Mouse (Mus musculus) kidney, postnatal 36 days (tissue): Measurements from ENCODE around the gene Gm9803.
A peak's percentile ranks its signal among the peaks of the same experiment; 100 is the strongest.

Experiments used
- DNase-seq, 2 experiments: peaks; one replicate each; pipeline ENCODE4 v3.0.0; 2021 to 2022; ENCODE audit warnings: mixed read lengths in 2 of 2

The Gm9803 gene

DNA sequence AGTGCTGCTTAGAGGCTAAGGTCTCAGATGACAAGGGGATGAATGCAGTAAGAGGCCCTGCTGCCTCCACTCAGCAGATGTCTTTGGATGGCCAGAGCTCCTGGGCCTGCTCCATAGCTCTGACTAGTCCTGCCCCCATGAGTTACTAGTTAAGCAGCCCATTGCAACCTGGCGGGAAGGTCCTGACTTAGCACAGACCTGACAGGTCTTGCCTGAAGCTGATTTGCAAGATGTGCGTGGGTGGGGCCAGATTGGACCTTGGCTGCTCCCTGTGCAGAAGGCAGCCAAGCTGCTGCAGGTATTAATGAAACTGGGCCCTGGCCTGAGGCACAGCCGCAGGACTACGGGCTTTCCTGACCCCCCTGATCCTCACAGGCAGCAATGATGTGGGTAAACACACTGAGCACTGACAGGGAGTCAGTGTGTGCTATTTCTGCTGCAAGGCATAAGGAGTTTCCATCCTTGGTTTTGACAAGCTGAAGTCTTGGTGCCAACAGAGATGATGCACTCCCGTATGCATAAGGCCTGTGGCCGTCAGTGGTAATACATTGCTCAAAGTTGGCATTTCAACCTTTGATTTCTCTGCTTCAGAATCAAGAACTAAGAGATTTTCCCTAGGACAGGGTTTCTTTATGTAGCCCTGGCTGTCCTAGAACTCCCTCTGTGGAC is 6.8 kb upstream of the Gm9803 start:
- peak; percentile 82 to 89 for DNase-seq

DNA sequence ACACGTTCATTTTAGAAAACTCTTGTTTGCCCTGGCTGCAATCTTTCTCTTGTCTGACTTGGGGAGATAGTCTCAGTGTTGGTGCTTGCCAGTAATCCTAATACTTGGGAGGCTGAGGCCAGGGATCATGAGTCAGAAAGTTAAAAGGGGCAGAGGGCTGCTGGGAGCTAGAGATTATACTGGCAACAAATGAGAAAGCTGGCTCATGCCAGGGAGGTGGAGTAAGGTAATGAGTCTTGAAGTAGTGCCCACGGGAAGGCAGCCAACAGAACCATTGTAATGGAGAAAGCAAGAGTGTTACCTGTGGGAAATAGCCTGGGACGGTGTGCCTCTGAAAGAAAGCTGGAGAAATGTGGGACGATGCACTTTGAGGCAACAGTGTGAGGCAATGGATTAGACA is 6.0 kb upstream of the Gm9803 start:
- peak; percentile 91 to 94 for DNase-seq

DNA sequence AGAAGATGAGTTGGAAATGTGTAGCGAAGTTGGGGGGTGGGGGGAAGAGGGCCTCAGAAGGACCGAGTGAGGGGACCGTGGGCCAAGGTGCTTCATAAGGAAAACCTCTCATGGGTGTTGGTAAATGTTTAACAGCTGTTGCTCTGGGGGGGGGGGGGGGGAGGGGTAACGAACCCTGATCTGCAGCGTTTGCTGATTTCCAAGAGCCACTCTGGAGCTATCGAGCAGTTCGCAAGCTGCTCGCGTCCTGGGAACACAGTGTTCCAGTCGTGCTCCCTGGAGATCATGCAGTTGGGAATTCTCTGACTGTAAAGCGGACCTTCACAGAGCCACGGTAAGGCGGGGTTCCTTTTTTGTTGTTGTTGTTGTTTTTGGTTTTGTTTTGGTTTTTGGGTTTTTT is 5.5 kb upstream of the Gm9803 start:
- peak; percentile 78 to 88 for DNase-seq

DNA sequence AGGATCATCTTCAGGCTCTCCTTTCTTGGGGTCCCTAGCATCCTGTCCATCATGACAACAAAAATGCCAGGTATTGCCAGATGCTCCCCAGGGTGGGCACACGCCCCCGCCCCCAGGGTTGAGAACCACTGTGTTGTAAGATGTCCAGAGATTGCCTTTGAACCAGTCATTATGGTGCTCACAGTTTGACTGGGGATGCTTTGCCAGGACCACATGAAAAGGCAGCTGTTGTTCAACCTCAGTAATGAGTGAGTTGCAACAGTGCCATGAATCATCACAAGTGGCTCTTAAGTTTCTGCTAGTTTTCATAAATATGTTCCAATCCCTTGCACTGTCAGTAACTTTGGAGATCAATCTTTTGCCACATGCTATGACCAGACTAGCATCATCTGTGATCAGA is 3.9 kb upstream of the Gm9803 start:
- no peak for DNase-seq

DNA sequence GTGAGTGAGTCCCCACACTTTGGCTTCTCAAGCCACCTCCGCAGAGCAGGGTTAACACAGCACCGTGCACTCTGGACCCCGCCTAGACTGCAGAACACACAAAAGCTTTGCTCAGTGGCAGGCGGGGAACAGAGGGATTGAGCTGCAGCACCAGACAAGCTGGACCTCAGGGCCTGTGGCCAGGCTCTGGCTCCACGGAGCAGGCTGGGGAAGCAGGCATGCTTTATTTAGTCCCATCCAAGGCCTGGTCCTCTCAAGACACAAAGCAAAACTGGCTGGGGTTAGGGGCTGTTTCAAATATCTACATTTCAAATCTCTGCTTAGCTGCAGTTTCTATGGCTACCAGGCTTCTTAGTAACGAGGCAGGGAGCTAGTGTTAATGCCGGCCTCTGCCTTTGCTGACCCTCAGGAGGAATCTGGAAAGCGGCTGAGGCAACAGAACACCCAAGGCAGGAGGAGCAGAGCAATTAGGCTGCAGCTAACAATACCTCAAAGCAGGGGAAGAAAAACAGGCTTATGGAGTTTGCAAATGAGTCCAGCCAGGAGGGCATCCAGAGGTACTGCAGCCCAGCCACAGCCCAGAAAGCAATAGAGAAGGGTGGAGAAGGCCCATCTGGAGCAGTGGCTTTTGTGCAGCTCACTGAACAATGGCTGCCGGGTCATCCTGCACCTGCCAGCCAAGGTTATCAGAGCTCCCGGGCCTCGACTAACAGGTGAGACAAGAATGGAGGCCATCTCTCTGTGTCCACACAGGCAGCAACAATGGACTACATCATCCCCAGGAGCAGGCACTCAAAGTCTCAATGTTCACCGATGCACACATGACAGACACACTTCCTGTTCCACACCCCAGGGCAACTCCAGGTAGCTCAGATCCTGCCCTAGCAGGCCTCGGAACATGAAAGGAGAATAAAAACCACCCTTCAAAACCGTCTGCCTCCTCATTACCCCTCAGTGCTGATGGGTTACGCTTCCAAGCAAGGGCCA is 3.7 kb downstream of the Gm9803 start:
- DNase-seq, result peak in 1 of 2 experiments; percentile 31

DNA sequence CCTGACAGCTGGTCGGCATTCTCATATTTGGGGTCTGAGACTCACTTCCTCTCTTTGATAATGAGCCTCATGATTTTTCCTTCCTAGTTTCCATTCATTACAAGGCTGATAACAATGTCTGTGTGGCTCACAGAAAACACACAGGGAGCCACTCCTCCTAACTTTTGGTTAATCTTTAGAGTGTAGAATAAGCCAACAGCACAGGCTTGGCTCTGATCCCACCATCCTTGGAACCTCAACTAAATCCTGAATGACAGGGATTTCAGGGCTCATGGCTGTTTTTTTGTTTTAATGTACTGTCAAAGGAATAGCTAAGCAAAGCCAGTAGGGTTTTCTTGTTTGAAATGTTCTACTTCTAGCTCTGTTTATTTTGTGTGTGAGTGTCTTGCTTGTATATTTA is 10.5 kb downstream of the Gm9803 start:
- peak; percentile 76 to 78 for DNase-seq

DNA sequence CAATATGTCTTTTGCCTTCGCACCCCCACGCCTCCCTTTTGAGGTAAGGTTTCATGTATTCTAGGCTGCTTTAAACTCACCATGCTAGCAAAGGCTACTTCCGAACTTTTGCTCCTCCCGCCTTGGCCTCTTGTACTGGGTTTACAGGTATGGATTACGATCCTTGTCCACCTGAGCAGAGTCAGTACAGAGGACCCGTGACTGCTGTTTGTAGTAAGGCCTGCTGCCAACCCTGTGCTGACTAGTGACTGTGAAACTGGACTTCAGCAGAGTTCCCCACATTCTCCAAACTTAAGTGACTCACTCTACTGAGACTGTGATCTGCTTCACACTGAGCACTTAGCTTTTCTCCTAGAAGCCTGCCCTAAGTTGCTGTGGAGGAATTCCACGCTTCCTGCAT is 13.8 kb downstream of the Gm9803 start:
- peak; percentile 75 to 84 for DNase-seq

DNA sequence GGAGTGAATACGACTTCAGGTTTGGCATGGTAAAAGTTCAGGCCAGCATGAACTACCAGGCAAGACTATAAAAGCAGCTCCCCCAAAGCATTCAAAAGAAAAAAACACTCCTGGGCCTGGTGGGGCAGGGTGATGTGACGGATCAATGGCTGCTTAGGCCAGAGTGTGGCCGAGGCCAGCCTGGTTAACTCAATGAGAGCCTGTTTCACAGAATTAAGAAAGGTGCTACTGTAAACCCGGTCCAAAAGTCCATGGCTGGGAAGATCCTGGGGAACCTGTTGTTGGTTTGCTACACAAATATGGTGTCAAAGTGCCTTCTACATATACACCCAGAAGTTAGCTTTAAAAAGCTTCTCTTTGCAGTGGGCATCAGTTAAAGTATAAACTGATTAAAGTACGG is 14.9 kb downstream of the Gm9803 start:
- DNase-seq, result peak; percentile 60 to 68

DNA sequence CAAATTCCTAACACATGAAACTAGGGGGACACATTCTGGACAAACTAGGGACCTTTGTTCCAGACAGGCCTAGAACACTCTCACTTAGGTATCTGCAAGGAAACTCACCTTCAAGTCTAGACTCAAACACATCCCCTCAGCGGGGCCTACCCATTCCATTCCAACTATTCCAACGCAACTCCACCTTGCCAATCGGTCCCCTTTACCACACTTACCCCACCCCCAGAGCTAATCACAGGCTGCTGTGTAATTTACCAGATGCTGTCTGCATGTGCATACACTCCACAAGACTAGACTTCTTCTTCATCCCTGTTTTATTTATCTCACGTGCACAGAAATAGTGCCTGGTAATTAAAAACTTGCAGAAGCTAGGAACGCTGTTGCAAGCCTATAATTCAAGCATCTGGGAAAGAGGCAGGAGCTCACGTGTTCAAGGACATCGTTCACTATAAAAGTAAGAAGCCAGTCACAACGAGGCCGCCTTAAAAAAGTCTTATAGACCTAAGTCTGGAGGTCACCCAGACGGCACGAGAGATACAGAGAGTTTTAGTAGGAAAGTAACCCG is 15.9 kb downstream of the Gm9803 start:
- DNase-seq, result peak in 1 of 2 experiments; percentile 32

DNA sequence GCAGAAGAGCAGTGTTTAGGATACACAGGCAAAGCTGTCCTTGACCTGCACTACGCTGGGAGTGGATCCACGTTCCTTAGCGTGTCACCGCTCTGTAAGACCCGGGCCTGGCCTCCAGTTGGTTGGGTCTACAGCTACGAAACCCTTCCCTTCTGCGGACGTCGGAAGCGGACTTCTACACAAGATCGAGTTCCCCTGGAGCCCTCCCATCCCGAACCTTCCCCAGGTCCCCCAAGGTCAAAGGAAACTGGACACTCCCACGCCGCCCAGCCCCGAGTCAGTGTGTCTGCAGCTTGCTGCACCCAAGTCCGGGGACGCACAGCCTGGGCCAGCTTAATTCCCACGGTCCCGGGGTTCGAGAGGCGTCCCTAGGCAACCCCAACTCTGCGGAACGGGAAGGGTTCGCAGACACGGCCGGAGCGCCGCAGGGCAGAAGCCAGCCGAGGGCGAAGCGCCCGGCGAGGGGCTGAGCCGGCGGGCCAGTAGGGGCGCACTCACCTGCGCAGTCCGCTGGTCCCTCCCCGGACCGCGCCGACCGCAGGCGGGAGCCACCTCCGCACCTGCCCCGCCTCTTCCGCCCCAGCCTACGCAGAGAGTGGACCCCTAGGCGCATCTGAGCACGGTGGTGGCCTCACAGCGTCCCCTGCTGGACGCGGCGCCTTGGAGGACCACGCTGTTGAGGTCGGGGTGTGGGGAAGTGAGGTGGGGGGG is 16.7 kb downstream of the Gm9803 start, which contains the start of gene 1700021F05Rik:
1700021F05Rik (minus strand) TSS at position 553 of the 711 bp plus-strand sequence.
- peak; percentile 97 to 98 for DNase-seq

DNA sequence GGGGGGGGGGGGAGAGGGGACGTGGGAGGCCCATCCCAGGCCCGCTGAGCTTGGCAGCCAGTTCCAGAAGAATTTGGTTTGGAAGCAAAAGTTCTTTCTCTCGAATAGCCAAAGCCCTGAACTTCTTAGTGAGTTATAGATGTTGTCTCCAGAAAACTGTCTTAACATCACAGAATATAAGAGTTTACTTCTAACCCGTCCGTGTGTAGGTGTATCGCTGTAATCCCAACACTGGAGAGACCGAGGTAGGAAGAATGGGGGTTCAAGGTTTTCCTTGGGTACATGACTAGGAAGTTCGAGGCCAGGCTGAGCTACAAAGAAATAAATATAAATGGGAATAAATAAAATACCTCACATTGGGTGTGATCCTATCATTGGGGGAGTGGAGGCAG is 17.3 kb downstream of the Gm9803 start:
- no peak for DNase-seq

DNA sequence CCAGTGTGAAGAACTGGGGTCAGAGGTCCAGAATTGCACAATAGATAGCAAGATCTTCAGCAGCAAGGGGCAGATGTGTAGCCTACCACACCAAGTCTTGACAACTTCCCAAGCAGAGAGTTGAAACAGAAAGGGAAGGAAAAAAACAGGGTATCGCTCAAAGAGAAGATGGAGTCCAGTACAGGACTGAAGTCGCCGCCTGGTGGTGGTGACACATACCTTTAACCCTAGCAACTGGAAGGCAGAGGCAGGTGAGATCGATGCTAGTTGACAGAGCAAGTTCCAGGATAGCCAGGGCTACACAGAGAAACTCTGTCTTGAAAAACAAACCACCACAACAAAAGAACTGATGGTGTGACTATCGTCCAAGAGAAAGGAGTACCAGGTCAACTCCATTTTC is 25.5 kb downstream of the Gm9803 start:
- DNase-seq, result peak in 1 of 2 experiments; percentile 35

DNA sequence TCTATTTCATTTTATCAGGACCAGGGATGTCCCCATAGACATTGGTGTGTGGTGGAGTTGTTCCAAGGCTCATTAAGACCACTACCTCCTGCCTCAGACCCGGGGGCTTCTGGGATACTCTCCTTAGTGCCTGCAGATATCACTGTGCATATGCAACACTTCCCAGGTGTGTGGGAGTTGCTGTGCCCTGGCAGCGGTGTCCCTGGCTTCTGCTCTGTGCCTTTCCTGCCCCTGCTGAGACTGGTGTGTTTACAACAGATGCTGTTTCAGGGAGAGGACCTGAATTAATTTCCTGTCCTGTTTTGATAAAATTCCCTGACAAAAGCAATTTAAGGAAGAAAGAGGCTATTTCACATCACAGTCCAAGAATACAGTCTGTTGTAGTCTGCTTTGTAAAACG is 27.0 kb downstream of the Gm9803 start:
- DNase-seq, result no peak

DNA sequence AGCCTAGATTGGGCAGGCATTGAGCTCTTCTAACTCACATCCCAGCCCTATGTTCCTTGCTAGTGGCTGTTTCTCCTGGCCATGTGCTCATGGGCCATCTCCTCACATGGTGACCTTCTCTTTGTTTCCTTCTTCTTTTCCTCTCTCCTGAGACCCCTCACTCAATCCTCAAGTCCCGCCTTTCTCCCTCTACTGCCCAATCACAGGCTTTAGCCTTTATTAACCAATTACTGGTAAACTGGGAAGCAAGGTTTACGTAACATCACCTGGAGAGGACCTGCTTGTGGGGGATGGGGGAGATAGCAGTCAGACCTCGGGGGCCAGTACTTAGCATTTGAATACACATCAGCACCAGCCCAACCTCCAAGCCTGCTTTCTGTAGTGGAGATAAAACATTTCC is 27.5 kb downstream of the Gm9803 start:
- DNase-seq, result no peak

DNA sequence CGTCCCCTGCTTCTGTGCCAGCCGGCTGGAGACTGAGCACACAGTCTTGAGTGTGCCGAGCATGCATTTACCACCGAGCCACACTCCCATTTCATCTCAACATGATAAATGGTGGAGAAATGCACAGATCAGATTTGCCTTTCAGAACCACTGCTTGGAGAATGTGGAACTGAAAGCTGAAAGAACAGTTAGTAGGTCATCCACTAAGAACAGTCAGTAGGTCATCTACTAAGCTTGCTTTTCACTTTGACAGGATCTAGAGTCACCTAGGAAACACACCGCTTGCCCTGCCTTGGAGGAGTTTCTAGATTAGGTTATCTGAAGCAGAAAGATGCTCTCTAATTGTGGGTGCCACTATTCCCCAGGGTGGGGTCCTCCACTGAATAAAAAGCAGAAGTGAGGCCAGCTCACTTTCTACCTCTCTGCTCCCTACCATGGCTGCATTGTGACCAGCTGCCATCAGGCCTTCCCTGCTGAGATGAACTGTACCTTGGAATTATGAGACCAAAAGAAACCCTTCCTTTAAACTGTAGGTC is 33.8 kb downstream of the Gm9803 start:
- no peak for DNase-seq

DNA sequence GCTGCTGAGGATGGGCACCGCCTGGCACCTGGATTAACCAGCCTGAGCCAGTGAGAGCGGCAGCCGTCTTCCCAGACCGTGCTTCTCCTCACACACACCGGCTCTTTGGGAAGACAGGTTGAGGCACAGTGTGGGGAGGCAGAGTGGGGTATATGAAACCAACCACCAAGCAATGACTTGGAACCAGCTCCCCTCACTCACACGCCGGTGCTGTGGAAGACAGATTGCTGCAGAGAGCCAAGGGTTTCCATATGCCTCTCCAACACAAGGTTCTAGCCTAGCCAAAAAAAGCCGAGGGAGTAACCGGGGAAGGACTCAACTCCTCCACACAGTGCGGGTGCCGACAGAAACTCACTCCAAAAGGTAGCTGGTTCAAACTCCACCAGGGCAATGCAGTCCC is 35.4 kb downstream of the Gm9803 start:
- DNase-seq, result no peak

DNA sequence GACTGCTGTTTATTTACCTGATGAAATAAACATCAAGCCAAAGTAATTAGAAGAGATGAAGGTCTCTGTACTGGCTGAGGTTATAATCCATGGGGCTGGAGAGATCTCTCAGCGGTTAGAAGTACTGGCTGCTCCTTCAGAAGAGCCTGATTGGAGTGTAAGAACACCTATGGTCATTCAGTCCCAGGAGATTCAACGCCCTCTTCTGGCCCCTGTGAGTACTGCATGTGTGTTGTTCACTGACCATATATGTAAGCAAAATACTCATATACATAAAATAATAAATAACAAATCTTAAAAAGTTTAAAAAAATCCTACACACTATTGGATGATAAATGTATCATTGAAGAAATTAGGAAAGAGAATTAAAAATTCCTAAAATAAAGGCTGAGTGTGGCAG is 36.9 kb downstream of the Gm9803 start:
- peak in 1 of 2 experiments; percentile 45 for DNase-seq

DNA sequence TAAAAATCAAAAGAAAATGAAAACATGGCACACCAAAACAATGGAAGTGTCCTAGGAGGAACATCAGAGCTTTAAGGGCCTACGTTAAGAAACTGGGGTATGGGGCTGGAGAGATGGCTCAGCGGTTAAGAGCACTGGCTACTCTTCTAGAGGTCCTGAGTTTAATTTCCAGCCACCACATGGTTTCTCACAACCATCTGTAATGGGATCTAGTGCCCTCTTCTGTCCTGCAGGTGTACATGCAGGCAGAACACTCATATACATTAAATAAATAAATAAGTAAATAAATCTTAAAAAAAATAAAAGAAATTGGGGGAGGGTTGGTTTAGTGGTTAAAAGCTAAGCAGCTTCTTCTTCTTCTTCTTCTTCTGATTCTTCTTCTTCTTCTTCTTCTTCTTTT is 37.4 kb downstream of the Gm9803 start:
- no peak for DNase-seq
